Mouse (Mus musculus): ENCODE data around the gene Taar2.

DNA sequence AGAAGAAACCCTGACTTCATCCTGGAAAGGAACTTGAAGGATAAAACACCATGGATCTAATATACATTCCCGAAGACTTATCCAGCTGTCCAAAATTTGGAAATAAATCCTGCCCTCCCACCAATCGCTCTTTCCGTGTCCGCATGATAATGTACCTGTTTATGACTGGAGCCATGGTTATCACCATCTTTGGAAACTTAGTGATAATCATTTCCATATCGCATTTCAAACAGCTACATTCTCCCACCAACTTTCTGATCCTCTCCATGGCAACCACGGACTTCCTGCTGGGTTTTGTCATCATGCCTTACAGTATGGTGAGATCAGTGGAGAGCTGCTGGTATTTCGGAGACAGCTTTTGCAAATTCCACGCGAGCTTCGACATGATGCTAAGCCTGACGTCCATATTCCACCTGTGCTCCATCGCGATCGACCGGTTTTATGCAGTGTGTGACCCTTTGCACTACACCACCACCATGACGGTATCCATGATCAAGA lies 11.2 kb downstream of the Taar2 start, which contains the start of gene Taar3:
- TF ChIP-seq POLR2A (IDR thresholded peaks at IDR 0.05; ENCODE audit: insufficient read length, low read depth): no peak
- no peak for TF ChIP-seq MAX (IDR thresholded peaks at IDR 0.05; ENCODE audit: low read depth)
- TF ChIP-seq USF1 (IDR thresholded peaks at IDR 0.05; ENCODE audit: low read depth): no peak
- no peak for TF ChIP-seq REST (IDR thresholded peaks at IDR 0.05; ENCODE audit: insufficient read depth, insufficient read length)
- TF ChIP-seq MYOD1 (IDR thresholded peaks at IDR 0.05; ENCODE audit: control insufficient read depth in 1 of 3, insufficient read length in 2 of 3, low read depth in 2 of 3): no peak
- no peak for TF ChIP-seq TCF12 (IDR thresholded peaks at IDR 0.05; ENCODE audit: insufficient read depth, poor library complexity, severe bottlenecking)
- TF ChIP-seq POLR2AphosphoS2 (IDR thresholded peaks at IDR 0.05; ENCODE audit: insufficient read length, low read depth): no peak
- no peak for TF ChIP-seq TCF3 (IDR thresholded peaks at IDR 0.05; ENCODE audit: insufficient read length, low read depth)
- TF ChIP-seq E2F4 (IDR thresholded peaks at IDR 0.05; ENCODE audit: insufficient read depth): no peak
- TF ChIP-seq MYOG (IDR thresholded peaks at IDR 0.05; ENCODE audit: control insufficient read depth in 1 of 3, insufficient read depth in 1 of 3, insufficient read length in 2 of 3, low read depth in 2 of 3): no peak
- TF ChIP-seq CEBPB (IDR thresholded peaks at IDR 0.05; ENCODE audit: insufficient read depth, poor library complexity, severe bottlenecking): no peak
- no peak for TF ChIP-seq SRF (IDR thresholded peaks at IDR 0.05; ENCODE audit: control insufficient read depth, insufficient read length, low read depth)
